ENCODE assay signal across 9 mouse cellular contexts in genomic region chr2:77506308-77506707, GRCm38 (mm10).
DNase-seq lines count a peak whose midpoint lies in the region; ATAC-seq lines count a peak whose summit lies in the region.
"Had no signal": no experiment of that assay in that cellular context is flagged by ENCODE, and none has a peak within 500 bp of the region (broad histone marks: within the 10 kb centered on the region; RNA-seq: fewer than 3 reads in every experiment).

No protein-coding gene starts in this region.

- H3K4me3 ChIP-seq in heart, embryonic 15.5 days, result peak overlapping the region; percentile 19
- H3K4me3 ChIP-seq in hindbrain, embryonic 11.5 days (ENCODE audit: low read depth, low read length), result no peak overlapping the region

- no peak for ATAC-seq in heart, embryonic 15.5 days (replicated peaks; ENCODE audit: insufficient number of reproducible peaks, insufficient read depth, low FRiP score, low read depth)
- peak; percentile 79 for ATAC-seq in hindbrain, embryonic 11.5 days (ENCODE audit: low FRiP score)
- ATAC-seq in megakaryocyte, adult 5-6 weeks (ENCODE audit: poor library complexity, severe bottlenecking), result 0 out of 2 replicates have a peak, but pooled peaks have one; percentile 24

- peaks cover 7% of the 10 kb centered on the region; the same call in 1 of the 2 replicates for H3K4me1 ChIP-seq in heart, embryonic 15.5 days (replicated peaks)
- H3K4me1 ChIP-seq in hindbrain, embryonic 11.5 days (replicated peaks; ENCODE audit: control insufficient read depth, insufficient read depth, low read length), result no peaks in the 10 kb centered on the region

- no peak overlapping the region for H3K27ac ChIP-seq in heart, embryonic 15.5 days
- no peak overlapping the region for H3K27ac ChIP-seq in hindbrain, embryonic 11.5 days (ENCODE audit: low read depth, low read length)

- no peak overlapping the region for H3K9ac ChIP-seq in heart, embryonic 15.5 days
- no peak overlapping the region for H3K9ac ChIP-seq in hindbrain, embryonic 11.5 days (ENCODE audit: low read depth, low read length)

- DNase-seq in heart, postnatal 36 days, result no peak
- DNase-seq in ZHBTc4 (ENCODE audit: low read depth, low spot score), result peak; percentile 84
- peak; percentile 39 for DNase-seq in hindbrain, embryonic 11.5 days (ENCODE audit: low spot score)
- no peak for DNase-seq in gastrocnemius, postnatal 14 days
- DNase-seq in left cerebral cortex, adult 18-20 months (ENCODE audit: low spot score in 2 of 2), result no peak
- DNase-seq in gastrocnemius, postnatal 4 days (ENCODE audit: low spot score in 2 of 2), result no peak
- DNase-seq: lung, adult 18-20 months had no signal

- no peaks in the 10 kb centered on the region for H3K9me3 ChIP-seq in heart, embryonic 15.5 days (replicated peaks)
- no peaks in the 10 kb centered on the region for H3K9me3 ChIP-seq in hindbrain, embryonic 11.5 days (ENCODE audit: control insufficient read depth, low read length)

- 16% methylated on average over 7 of the region's 7 CpGs for WGBS in heart, embryonic 15.5 days
- 5% methylated on average over 7 of the region's 7 CpGs for WGBS in hindbrain, embryonic 11.5 days

- intact Hi-C loops in heart, postnatal 36 days (cut with DNase I), result no loop called here
- intact Hi-C loops in gastrocnemius, postnatal 14 days (cut with DNase I; ENCODE audit: low total_unique reads), result no loop called here

- no peaks in the 10 kb centered on the region for H3K36me3 ChIP-seq in heart, embryonic 15.5 days
- no peaks in the 10 kb centered on the region for H3K36me3 ChIP-seq in hindbrain, embryonic 11.5 days (ENCODE audit: control insufficient read depth, insufficient read depth, low read length)

- peak overlapping the region; percentile 38 for H3K4me2 ChIP-seq in heart, embryonic 15.5 days
- H3K4me2 ChIP-seq in hindbrain, embryonic 11.5 days (replicated peaks; ENCODE audit: low read depth, low read length), result peak overlapping the region; percentile 9

- no peaks in the 10 kb centered on the region for H3K27me3 ChIP-seq in heart, embryonic 15.5 days
- H3K27me3 ChIP-seq in hindbrain, embryonic 11.5 days (ENCODE audit: control insufficient read depth, insufficient read depth, low read length), result no peaks in the 10 kb centered on the region

Comparison
In these comparisons a context has a peak if more than half of its experiments do, and no peak if none do; other contexts are left out.
1. DNase-seq: peak in ZHBTc4 (single experiment) and hindbrain, embryonic 11.5 days (single experiment); none in heart, postnatal 36 days (0 of 2), gastrocnemius, postnatal 14 days (single experiment), left cerebral cortex, adult 18-20 months (0 of 2) and gastrocnemius, postnatal 4 days (0 of 2).